Mouse (Mus musculus) stomach, postnatal 0 days (tissue): ENCODE data around the gene Zfp422.

ENCODE experiments used
- CTCF ChIP-seq: IDR thresholded peaks from 2 replicates; pipeline ENCODE4 v1.5.1; 2016; ENCODE audit warnings: antibody characterized with exemption, low read depth, mild to moderate bottlenecking, moderate library complexity
- EP300 ChIP-seq: optimal IDR thresholded peaks from 2 replicates; pipeline ENCODE3; 2016; ENCODE audit warnings: antibody characterized with exemption

DNA sequence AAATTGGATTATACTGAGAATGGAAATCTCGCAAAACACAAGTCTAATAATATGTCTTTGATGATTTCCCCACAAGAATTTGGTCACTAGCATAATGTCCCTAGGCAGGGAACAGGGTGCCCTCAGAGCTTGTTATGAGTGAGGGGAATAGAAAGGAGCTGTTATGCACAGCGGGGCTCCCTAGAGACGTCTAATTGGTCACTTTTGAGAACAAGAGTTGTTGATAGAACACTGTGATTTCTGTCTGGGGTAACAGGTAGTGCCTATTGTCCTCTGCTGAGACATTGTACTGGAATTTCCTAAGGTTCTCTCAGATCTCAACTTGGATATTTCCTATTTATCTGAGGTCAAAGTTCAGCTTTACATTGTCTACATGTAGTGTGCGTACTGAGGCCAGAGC lies 44.7 kb downstream of the Zfp422 start, which contains the start of gene Olfr215:
- TF ChIP-seq CTCF (no peak), EP300 (no peak)
